Mouse (Mus musculus): ENCODE results near the gene Senp1.

The Senp1 gene

GRCm38 (mm10) chr15:98107703-98108296, 14.3 kb upstream of the Senp1 start:
- no peak for DNase-seq (ENCODE audit: low spot score in 2 of 2)

GRCm38 (mm10) chr15:98107230-98107629, 13.7 kb upstream of the Senp1 start:
- no peak for DNase-seq (ENCODE audit: low spot score in 2 of 2)

- DNase-seq (ENCODE audit: low spot score in 2 of 2): no peak
Observed at GRCm38 (mm10) chr15:98106506-98106905, 13.0 kb upstream of the Senp1 start.

GRCm38 (mm10) chr15:98102401-98102800, 8.9 kb upstream of the Senp1 start:
- no peak for DNase-seq (ENCODE audit: low spot score in 2 of 2)

- DNase-seq (ENCODE audit: low spot score in 2 of 2): no peak
Observed at GRCm38 (mm10) chr15:98098519-98098918, 5.0 kb upstream of the Senp1 start.

- no peak for DNase-seq (ENCODE audit: low spot score in 2 of 2)
Observed at GRCm38 (mm10) chr15:98096957-98097356, 3.4 kb upstream of the Senp1 start.

GRCm38 (mm10) chr15:98094905-98095304, 1.4 kb upstream of the Senp1 start:
- no peak for DNase-seq (ENCODE audit: low spot score in 2 of 2)

- no peak for DNase-seq (ENCODE audit: low spot score in 2 of 2)
Observed at GRCm38 (mm10) chr15:98092372-98093120, 998 bp downstream of the Senp1 start, which contains the start of gene Pfkm. Gene Pfkm, plus strand, starts transcription at chr15:98092589.

GRCm38 (mm10) chr15:98091841-98092240, 1.7 kb downstream of the Senp1 start:
- DNase-seq (ENCODE audit: low spot score in 2 of 2): no peak

GRCm38 (mm10) chr15:98089421-98090183, 3.9 kb downstream of the Senp1 start:
- DNase-seq (ENCODE audit: low spot score in 2 of 2): no peak

- no peak for DNase-seq (ENCODE audit: low spot score in 2 of 2)
Observed at GRCm38 (mm10) chr15:98088889-98089288, 4.7 kb downstream of the Senp1 start.

- DNase-seq (ENCODE audit: low spot score in 2 of 2): no peak
Observed at GRCm38 (mm10) chr15:98076901-98077300, 16.6 kb downstream of the Senp1 start.

- no peak for DNase-seq (ENCODE audit: low spot score in 2 of 2)
Observed at GRCm38 (mm10) chr15:98075034-98075433, 18.5 kb downstream of the Senp1 start.

- no peak for DNase-seq (ENCODE audit: low spot score in 2 of 2)
Observed at GRCm38 (mm10) chr15:98074521-98074920, 19.0 kb downstream of the Senp1 start.

GRCm38 (mm10) chr15:98070376-98070775, 23.2 kb downstream of the Senp1 start:
- DNase-seq (ENCODE audit: low spot score in 2 of 2): no peak

GRCm38 (mm10) chr15:98069566-98070245, 23.8 kb downstream of the Senp1 start:
- DNase-seq (ENCODE audit: low spot score in 2 of 2): no peak

- DNase-seq (ENCODE audit: low spot score in 2 of 2): no peak
Observed at GRCm38 (mm10) chr15:98068506-98068905, 25.0 kb downstream of the Senp1 start.

GRCm38 (mm10) chr15:98067492-98067891, 26.1 kb downstream of the Senp1 start:
- no peak for DNase-seq (ENCODE audit: low spot score in 2 of 2)

- DNase-seq (ENCODE audit: low spot score in 2 of 2): no peak
Observed at GRCm38 (mm10) chr15:98066602-98067001, 26.9 kb downstream of the Senp1 start.

GRCm38 (mm10) chr15:98065881-98066280, 27.7 kb downstream of the Senp1 start:
- no peak for DNase-seq (ENCODE audit: low spot score in 2 of 2)

GRCm38 (mm10) chr15:98055246-98055645, 38.3 kb downstream of the Senp1 start:
- no peak for DNase-seq (ENCODE audit: low spot score in 2 of 2)

- no peak for DNase-seq (ENCODE audit: low spot score in 2 of 2)
Observed at GRCm38 (mm10) chr15:98051685-98052084, 41.9 kb downstream of the Senp1 start.

Data from right cerebral cortex, postnatal 36 days (tissue).